19 mouse cellular contexts compared by ENCODE assay signal in the genomic region with DNA sequence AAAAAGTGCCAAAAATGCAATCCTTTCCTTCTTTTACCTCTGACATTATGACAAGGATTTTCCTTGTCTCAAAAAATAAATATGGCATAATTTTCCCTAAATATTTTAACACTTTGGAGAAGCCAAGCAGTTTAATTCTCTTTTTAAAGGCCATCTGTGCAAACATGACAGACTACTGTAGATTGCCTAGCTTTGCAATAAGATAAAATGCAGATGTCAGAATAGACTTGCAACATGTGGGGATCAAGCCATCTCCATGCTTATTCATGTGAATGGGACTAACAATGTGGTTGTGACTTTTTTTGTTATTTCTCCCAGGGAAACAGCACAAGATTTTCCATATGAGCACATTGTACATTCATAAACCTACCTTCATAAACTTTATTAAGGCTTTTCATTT.
DNase-seq lines count a peak whose midpoint lies in the region; ATAC-seq and TF ChIP-seq lines count a peak whose summit lies in the region.
"Had no signal": no experiment of that assay in that cellular context is flagged by ENCODE, and none has a peak within 500 bp of the region (broad histone marks: within the 10 kb centered on the region; RNA-seq: fewer than 3 reads in every experiment).

No protein-coding gene starts in this region.

- H3K4me1 ChIP-seq in forebrain, embryonic 15.5 days: no peaks in the 10 kb centered on the region
- no peaks in the 10 kb centered on the region for H3K4me1 ChIP-seq in forebrain, embryonic 13.5 days
- H3K4me1 ChIP-seq in forebrain, postnatal 0 days (ENCODE audit: insufficient read depth): no peaks in the 10 kb centered on the region
- H3K4me1 ChIP-seq in forebrain, embryonic 11.5 days (replicated peaks; ENCODE audit: control insufficient read depth, insufficient read depth, low read length): no peaks in the 10 kb centered on the region
- H3K4me1 ChIP-seq: embryonic facial prominence, embryonic 13.5 days; embryonic facial prominence, embryonic 15.5 days had no signal

- no peaks in the 10 kb centered on the region for H3K9me3 ChIP-seq in forebrain, embryonic 15.5 days
- no peaks in the 10 kb centered on the region for H3K9me3 ChIP-seq in forebrain, embryonic 13.5 days (replicated peaks)
- H3K9me3 ChIP-seq in forebrain, postnatal 0 days (ENCODE audit: low read length): no peaks in the 10 kb centered on the region
- no peaks in the 10 kb centered on the region for H3K9me3 ChIP-seq in forebrain, embryonic 11.5 days (ENCODE audit: control insufficient read depth, low read length)
- H3K9me3 ChIP-seq: embryonic facial prominence, embryonic 13.5 days; embryonic facial prominence, embryonic 15.5 days had no signal

- no peak overlapping the region for H3K27ac ChIP-seq in forebrain, embryonic 15.5 days (replicated peaks)
- no peak overlapping the region for H3K27ac ChIP-seq in forebrain, embryonic 13.5 days
- H3K27ac ChIP-seq in forebrain, postnatal 0 days (ENCODE audit: low read depth, low read length): no peak overlapping the region
- H3K27ac ChIP-seq in forebrain, embryonic 11.5 days (ENCODE audit: low read depth, low read length): no peak overlapping the region
- H3K27ac ChIP-seq: embryonic facial prominence, embryonic 13.5 days; embryonic facial prominence, embryonic 15.5 days had no signal

- no peak for TF ChIP-seq CTCF in forebrain, postnatal 0 days (IDR thresholded peaks at IDR 0.05; ENCODE audit: low read depth)

- H3K27me3 ChIP-seq in forebrain, embryonic 15.5 days: no peaks in the 10 kb centered on the region
- H3K27me3 ChIP-seq in forebrain, embryonic 13.5 days: no peaks in the 10 kb centered on the region
- no peaks in the 10 kb centered on the region for H3K27me3 ChIP-seq in forebrain, postnatal 0 days (ENCODE audit: insufficient read depth, low read length)
- H3K27me3 ChIP-seq in forebrain, embryonic 11.5 days (ENCODE audit: control insufficient read depth, insufficient read depth, low read length): no peaks in the 10 kb centered on the region
- H3K27me3 ChIP-seq: embryonic facial prominence, embryonic 13.5 days; embryonic facial prominence, embryonic 15.5 days had no signal

- no peak overlapping the region for H3K4me3 ChIP-seq in forebrain, embryonic 15.5 days
- H3K4me3 ChIP-seq in forebrain, embryonic 13.5 days: no peak overlapping the region
- no peak overlapping the region for H3K4me3 ChIP-seq in forebrain, postnatal 0 days (ENCODE audit: low read depth, low read length)
- H3K4me3 ChIP-seq in forebrain, embryonic 11.5 days (ENCODE audit: low read depth, low read length): no peak overlapping the region
- H3K4me3 ChIP-seq: embryonic facial prominence, embryonic 13.5 days; embryonic facial prominence, embryonic 15.5 days; erythroblast, embryonic 14.5 days had no signal

- no peak overlapping the region for H3K9ac ChIP-seq in forebrain, embryonic 15.5 days (replicated peaks)
- no peak overlapping the region for H3K9ac ChIP-seq in forebrain, embryonic 13.5 days
- no peak overlapping the region for H3K9ac ChIP-seq in forebrain, postnatal 0 days
- no peak overlapping the region for H3K9ac ChIP-seq in forebrain, embryonic 11.5 days (ENCODE audit: low read length)
- H3K9ac ChIP-seq: embryonic facial prominence, embryonic 13.5 days; embryonic facial prominence, embryonic 15.5 days had no signal

- ATAC-seq in forebrain, embryonic 15.5 days (replicated peaks): peak; percentile 53; the same call in 1 of the 2 replicates
- ATAC-seq in forebrain, embryonic 13.5 days: no peak
- ATAC-seq in forebrain, postnatal 0 days: peak; percentile 71
- no peak for ATAC-seq in forebrain, embryonic 11.5 days (replicated peaks; ENCODE audit: low FRiP score)

- H3K36me3 ChIP-seq in forebrain, embryonic 15.5 days: no peaks in the 10 kb centered on the region
- H3K36me3 ChIP-seq in forebrain, embryonic 13.5 days (ENCODE audit: poor library complexity, severe bottlenecking): no peaks in the 10 kb centered on the region
- no peaks in the 10 kb centered on the region for H3K36me3 ChIP-seq in forebrain, postnatal 0 days (ENCODE audit: insufficient read depth)
- H3K36me3 ChIP-seq in forebrain, embryonic 11.5 days (ENCODE audit: control insufficient read depth, insufficient read depth, low read length): no peaks in the 10 kb centered on the region
- H3K36me3 ChIP-seq: embryonic facial prominence, embryonic 13.5 days; embryonic facial prominence, embryonic 15.5 days had no signal

- H3K4me2 ChIP-seq in forebrain, embryonic 15.5 days (replicated peaks): no peak overlapping the region
- no peak overlapping the region for H3K4me2 ChIP-seq in forebrain, embryonic 13.5 days
- no peak overlapping the region for H3K4me2 ChIP-seq in forebrain, postnatal 0 days (ENCODE audit: low read depth)
- H3K4me2 ChIP-seq in forebrain, embryonic 11.5 days (ENCODE audit: low read depth, low read length, severe bottlenecking): no peak overlapping the region
- H3K4me2 ChIP-seq: embryonic facial prominence, embryonic 13.5 days; embryonic facial prominence, embryonic 15.5 days had no signal

- peak; percentile 11 for DNase-seq in forebrain, postnatal 0 days
- DNase-seq in forebrain, embryonic 11.5 days (ENCODE audit: low spot score): no peak
- peak; percentile 10 for DNase-seq in brain, embryonic 18.5 days (ENCODE audit: low read depth, low spot score)
- no peak for DNase-seq in kidney, postnatal 4 days
- DNase-seq: adrenal gland, adult 2 months; adrenal gland, postnatal 10 days; adrenal gland, postnatal 25 days; cerebellum, adult 11 months; cerebellum, adult 18-20 months; cerebellum, adult 8-10 months; cerebellum, adult 9-11 months; cerebellum, postnatal 14 days; cerebellum, postnatal 36 days; embryo, embryonic 11 days had no signal

Comparison
In these comparisons a context has a peak if more than half of its experiments do, and no peak if none do; other contexts are left out.
1. ATAC-seq: peak in forebrain, embryonic 15.5 days (single experiment) and forebrain, postnatal 0 days (single experiment); none in forebrain, embryonic 13.5 days (single experiment) and forebrain, embryonic 11.5 days (single experiment).
2. DNase-seq: peak in forebrain, postnatal 0 days (single experiment) and brain, embryonic 18.5 days (single experiment); none in forebrain, embryonic 11.5 days (single experiment) and kidney, postnatal 4 days (0 of 2).